Mouse (Mus musculus): ENCODE data around the gene Sh3tc1. TPM values are rescaled to one million over a fixed set of nuclear protein-coding genes. Genes with fewer than 3 reads are reported as not detected.

The Sh3tc1 gene
- polyA plus RNA-seq, 1 experiment from 2014 or later, result 1.3 TPM

DNA sequence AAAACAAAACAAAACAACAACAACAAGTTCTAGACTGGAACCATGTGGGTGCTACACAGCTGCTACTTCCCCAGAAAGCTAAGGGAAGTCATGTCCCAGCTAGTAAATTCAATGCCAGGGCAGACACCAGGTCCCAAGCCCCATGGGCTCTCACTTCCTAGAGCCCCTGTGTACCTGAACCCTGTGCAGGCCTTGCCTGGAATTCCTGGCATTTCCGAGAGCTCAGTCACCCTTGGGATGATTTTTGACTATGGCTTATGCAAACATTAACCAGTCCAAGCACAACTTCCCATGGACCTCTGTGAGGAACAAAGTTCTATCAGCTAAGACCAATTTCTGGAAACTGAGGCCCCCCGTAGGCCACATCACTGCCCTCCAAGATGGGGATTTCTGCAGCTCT, 6.3 kb downstream of the Sh3tc1 start:
- ATAC-seq (ENCODE audit: low read depth), result no peak
- 88% methylated on average over 2 of the region's 2 CpGs for WGBS

DNA sequence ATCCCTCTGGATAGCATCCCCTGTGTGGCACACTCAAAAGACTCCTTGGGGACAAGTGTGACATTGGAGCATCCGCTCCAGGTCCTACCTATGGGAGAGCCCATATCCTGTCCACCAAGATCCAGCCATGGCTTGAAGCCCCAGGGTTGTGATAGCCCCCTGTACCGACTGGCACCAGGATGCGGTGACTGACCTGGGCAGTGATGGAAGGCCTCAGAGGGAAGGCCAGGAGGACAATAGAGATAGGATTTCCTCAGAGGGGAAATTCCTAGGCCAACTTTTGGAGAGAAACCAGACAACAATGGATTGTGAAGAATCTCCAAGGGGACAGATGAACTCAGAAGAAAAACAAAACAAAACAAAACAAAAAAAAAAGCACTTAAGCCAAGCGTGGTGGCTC, 8.8 kb downstream of the Sh3tc1 start:
- no peak overlapping the region for H3K27ac ChIP-seq (ENCODE audit: low read depth, low read length)
- H3K36me3 ChIP-seq (ENCODE audit: control insufficient read depth, insufficient read depth, low read length), result no peaks in the 10 kb centered on the region
- H3K4me1 ChIP-seq (ENCODE audit: control insufficient read depth, insufficient read depth, low read length), result no peaks in the 10 kb centered on the region
- H3K4me2 ChIP-seq (ENCODE audit: low read depth, low read length), result no peak overlapping the region
- 94% methylated on average over 4 of the region's 4 CpGs for WGBS
- ATAC-seq (ENCODE audit: low read depth), result no peak
- no peak overlapping the region for H3K9ac ChIP-seq (replicated peaks; ENCODE audit: low read depth, low read length)
- H3K27me3 ChIP-seq (ENCODE audit: control insufficient read depth, insufficient read depth, low read length), result no peaks in the 10 kb centered on the region
- no peaks in the 10 kb centered on the region for H3K9me3 ChIP-seq (ENCODE audit: control insufficient read depth, low read length)
- no peak overlapping the region for H3K4me3 ChIP-seq (ENCODE audit: low read depth, low read length)

More for the DNA sequence above, 6.3 kb downstream of the Sh3tc1 start:
- H3K27ac ChIP-seq (ENCODE audit: low read depth, low read length), result no peak overlapping the region
- H3K4me1 ChIP-seq (ENCODE audit: control insufficient read depth, insufficient read depth, low read length), result no peaks in the 10 kb centered on the region
- no peaks in the 10 kb centered on the region for H3K36me3 ChIP-seq (ENCODE audit: control insufficient read depth, insufficient read depth, low read length)
- no peak overlapping the region for H3K9ac ChIP-seq (replicated peaks; ENCODE audit: low read depth, low read length)
- no peaks in the 10 kb centered on the region for H3K27me3 ChIP-seq (ENCODE audit: control insufficient read depth, insufficient read depth, low read length)
- no peak overlapping the region for H3K4me3 ChIP-seq (ENCODE audit: low read depth, low read length)
- H3K4me2 ChIP-seq (ENCODE audit: low read depth, low read length), result no peak overlapping the region
- H3K9me3 ChIP-seq (ENCODE audit: control insufficient read depth, low read length), result no peaks in the 10 kb centered on the region

DNA sequence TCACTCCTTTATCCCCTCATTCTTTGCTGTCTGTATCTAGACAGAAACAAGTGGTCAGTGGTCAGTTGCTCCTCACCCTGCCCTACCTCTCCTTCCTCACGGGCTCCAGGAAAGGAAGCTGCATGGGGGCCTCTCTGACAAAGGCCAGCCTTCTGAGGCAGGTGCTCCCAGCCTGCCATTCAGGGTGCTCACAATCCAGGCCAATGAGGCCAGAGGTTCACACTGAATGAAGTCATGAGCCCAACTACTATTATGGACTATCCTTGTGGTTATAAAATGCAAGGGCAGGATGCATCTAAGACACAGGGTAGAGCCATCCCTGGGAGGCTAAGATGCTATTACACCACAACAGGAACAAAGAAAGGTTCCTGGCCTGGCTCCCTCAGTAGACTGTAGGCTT, 9.2 kb downstream of the Sh3tc1 start:
- no peaks in the 10 kb centered on the region for H3K9me3 ChIP-seq (ENCODE audit: control insufficient read depth, low read length)
- 92% methylated on average over 1 of the region's 1 CpGs for WGBS
- no peak overlapping the region for H3K4me2 ChIP-seq (ENCODE audit: low read depth, low read length)
- no peaks in the 10 kb centered on the region for H3K27me3 ChIP-seq (ENCODE audit: control insufficient read depth, insufficient read depth, low read length)
- ATAC-seq (ENCODE audit: low read depth), result no peak
- no peaks in the 10 kb centered on the region for H3K4me1 ChIP-seq (ENCODE audit: control insufficient read depth, insufficient read depth, low read length)
- H3K27ac ChIP-seq (ENCODE audit: low read depth, low read length), result no peak overlapping the region
- H3K9ac ChIP-seq (replicated peaks; ENCODE audit: low read depth, low read length), result no peak overlapping the region
- H3K4me3 ChIP-seq (ENCODE audit: low read depth, low read length), result no peak overlapping the region
- H3K36me3 ChIP-seq (ENCODE audit: control insufficient read depth, insufficient read depth, low read length), result no peaks in the 10 kb centered on the region

- Histone ChIP-seq H3K36me3 (ENCODE audit: control insufficient read depth, insufficient read depth, low read length) (no peaks in the 10 kb centered on the region), H3K27ac (ENCODE audit: low read depth, low read length) (no peak overlapping the region), H3K4me2 (ENCODE audit: low read depth, low read length) (no peak overlapping the region), H3K4me1 (ENCODE audit: control insufficient read depth, insufficient read depth, low read length) (no peaks in the 10 kb centered on the region), H3K27me3 (ENCODE audit: control insufficient read depth, insufficient read depth, low read length) (no peaks in the 10 kb centered on the region), H3K9ac (replicated peaks; ENCODE audit: low read depth, low read length) (no peak overlapping the region), H3K4me3 (ENCODE audit: low read depth, low read length) (no peak overlapping the region), H3K9me3 (ENCODE audit: control insufficient read depth, low read length) (no peaks in the 10 kb centered on the region)
- no peak for ATAC-seq (ENCODE audit: low read depth)
- WGBS, result 73% methylated on average over 3 of the region's 3 CpGs
Observed at GRCm38 (mm10) chr5:35729844-35730243, 9.9 kb downstream of the Sh3tc1 start.

GRCm38 (mm10) chr5:35728957-35729460, 10.8 kb downstream of the Sh3tc1 start:
- Histone ChIP-seq H3K9me3 (ENCODE audit: control insufficient read depth, low read length) (no peaks in the 10 kb centered on the region), H3K4me1 (ENCODE audit: control insufficient read depth, insufficient read depth, low read length) (no peaks in the 10 kb centered on the region), H3K4me3 (ENCODE audit: low read depth, low read length) (no peak overlapping the region), H3K9ac (replicated peaks; ENCODE audit: low read depth, low read length) (no peak overlapping the region), H3K36me3 (ENCODE audit: control insufficient read depth, insufficient read depth, low read length) (no peaks in the 10 kb centered on the region), H3K27ac (ENCODE audit: low read depth, low read length) (0 out of 2 replicates have a peak overlapping the region, but pooled peaks have one; percentile 22), H3K4me2 (ENCODE audit: low read depth, low read length) (no peak overlapping the region), H3K27me3 (ENCODE audit: control insufficient read depth, insufficient read depth, low read length) (no peaks in the 10 kb centered on the region)
- ATAC-seq (ENCODE audit: low read depth), result no peak
- 66% methylated on average over 11 of the region's 11 CpGs for WGBS

DNA sequence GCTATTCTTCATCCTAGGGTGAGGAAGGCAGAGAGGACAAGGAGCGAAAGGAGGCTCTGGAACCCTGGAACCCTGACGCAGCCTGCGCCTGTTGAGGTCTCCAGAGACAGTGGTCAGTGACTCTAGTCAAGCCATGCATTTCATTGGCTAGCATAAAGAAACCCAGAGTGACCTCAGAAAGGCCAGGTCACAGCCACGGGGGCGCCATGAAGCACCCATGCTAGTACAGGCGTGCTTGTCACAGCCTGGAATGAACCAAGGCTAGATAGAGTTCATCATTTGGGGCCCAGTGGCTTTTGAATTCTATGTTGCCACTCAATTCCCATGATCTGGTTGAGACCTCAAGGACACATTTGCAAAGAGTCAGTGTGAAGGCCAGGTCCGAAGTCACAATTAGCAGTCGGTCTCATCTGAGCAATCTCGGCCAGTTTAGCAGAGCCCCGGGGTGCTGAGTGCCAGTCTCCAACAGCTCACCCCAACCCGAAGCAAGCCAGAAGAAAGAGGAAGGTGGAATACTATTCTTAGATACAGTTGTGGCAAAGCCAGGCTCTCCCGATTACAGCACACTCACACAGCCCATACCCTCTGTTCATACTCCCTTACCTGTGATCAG, 11.3 kb downstream of the Sh3tc1 start:
- H3K9me3 ChIP-seq (ENCODE audit: control insufficient read depth, low read length), result no peaks in the 10 kb centered on the region
- H3K4me2 ChIP-seq (ENCODE audit: low read depth, low read length), result 0 out of 2 replicates have a peak overlapping the region, but pooled peaks have one; percentile 12
- WGBS, result 87% methylated on average over 12 of the region's 12 CpGs
- no peak for ATAC-seq (ENCODE audit: low read depth)
- H3K4me1 ChIP-seq (ENCODE audit: control insufficient read depth, insufficient read depth, low read length), result no peaks in the 10 kb centered on the region
- no peak overlapping the region for H3K9ac ChIP-seq (replicated peaks; ENCODE audit: low read depth, low read length)
- H3K27ac ChIP-seq (ENCODE audit: low read depth, low read length), result no peak overlapping the region
- H3K27me3 ChIP-seq (ENCODE audit: control insufficient read depth, insufficient read depth, low read length), result no peaks in the 10 kb centered on the region
- no peak overlapping the region for H3K4me3 ChIP-seq (ENCODE audit: low read depth, low read length)
- H3K36me3 ChIP-seq (ENCODE audit: control insufficient read depth, insufficient read depth, low read length), result no peaks in the 10 kb centered on the region

- Histone ChIP-seq H3K4me1 (ENCODE audit: control insufficient read depth, insufficient read depth, low read length) (no peaks in the 10 kb centered on the region), H3K27ac (ENCODE audit: low read depth, low read length) (no peak overlapping the region), H3K9ac (replicated peaks; ENCODE audit: low read depth, low read length) (no peak overlapping the region), H3K9me3 (ENCODE audit: control insufficient read depth, low read length) (no peaks in the 10 kb centered on the region), H3K36me3 (ENCODE audit: control insufficient read depth, insufficient read depth, low read length) (no peaks in the 10 kb centered on the region), H3K4me3 (ENCODE audit: low read depth, low read length) (no peak overlapping the region), H3K4me2 (ENCODE audit: low read depth, low read length) (no peak overlapping the region), H3K27me3 (ENCODE audit: control insufficient read depth, insufficient read depth, low read length) (no peaks in the 10 kb centered on the region)
- WGBS, result 91% methylated on average over 5 of the region's 5 CpGs
- ATAC-seq (ENCODE audit: low read depth), result no peak
Observed at GRCm38 (mm10) chr5:35727447-35727846, 12.3 kb downstream of the Sh3tc1 start.

DNA sequence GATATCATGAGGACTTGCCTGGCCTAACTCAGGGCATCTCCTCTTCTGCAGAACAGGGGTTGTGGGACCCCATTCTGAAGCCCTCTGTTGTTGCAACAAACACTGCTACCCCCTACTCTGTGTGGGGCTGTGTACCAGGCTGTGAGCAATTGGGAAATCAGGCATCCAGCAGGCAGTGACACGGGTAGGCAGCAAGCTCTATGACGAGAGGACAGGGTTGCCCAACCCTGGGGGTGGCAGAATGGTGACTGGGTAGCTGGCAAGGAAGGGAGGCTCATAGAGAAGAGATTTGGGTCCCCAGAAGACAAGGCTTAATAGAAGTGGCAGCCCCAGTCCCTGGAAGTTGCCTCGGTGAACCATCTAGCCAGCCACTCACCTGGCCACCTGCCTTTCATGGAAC, 13.9 kb downstream of the Sh3tc1 start:
- H3K27me3 ChIP-seq (ENCODE audit: control insufficient read depth, insufficient read depth, low read length), result no peaks in the 10 kb centered on the region
- H3K4me3 ChIP-seq (ENCODE audit: low read depth, low read length), result no peak overlapping the region
- no peaks in the 10 kb centered on the region for H3K9me3 ChIP-seq (ENCODE audit: control insufficient read depth, low read length)
- H3K36me3 ChIP-seq (ENCODE audit: control insufficient read depth, insufficient read depth, low read length), result no peaks in the 10 kb centered on the region
- no peak overlapping the region for H3K9ac ChIP-seq (replicated peaks; ENCODE audit: low read depth, low read length)
- no peaks in the 10 kb centered on the region for H3K4me1 ChIP-seq (ENCODE audit: control insufficient read depth, insufficient read depth, low read length)
- no peak overlapping the region for H3K4me2 ChIP-seq (ENCODE audit: low read depth, low read length)
- 90% methylated on average over 3 of the region's 3 CpGs for WGBS
- no peak for ATAC-seq (ENCODE audit: low read depth)
- H3K27ac ChIP-seq (ENCODE audit: low read depth, low read length), result no peak overlapping the region

DNA sequence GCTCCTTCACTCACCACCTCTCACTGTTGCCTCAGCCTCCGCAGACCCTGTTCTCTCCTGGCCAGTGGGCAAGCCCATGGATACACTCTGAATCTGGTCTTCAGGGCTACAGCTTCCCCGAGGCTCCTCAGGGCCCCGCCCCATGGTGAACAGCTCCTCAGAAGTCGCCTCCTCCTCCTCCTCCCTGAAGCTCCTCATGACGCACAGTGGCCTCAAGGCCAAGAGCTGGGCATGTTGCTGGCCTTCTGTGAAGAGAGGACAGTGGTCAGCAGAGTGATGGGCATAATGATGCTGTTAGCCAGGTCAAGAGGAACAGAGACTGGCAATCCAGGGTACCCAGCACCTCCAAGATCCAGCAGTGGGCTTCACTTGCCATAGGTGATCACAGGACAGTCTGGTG, 15.9 kb downstream of the Sh3tc1 start:
- ATAC-seq (ENCODE audit: low read depth), result no peak
- H3K27me3 ChIP-seq (ENCODE audit: control insufficient read depth, insufficient read depth, low read length), result no peaks in the 10 kb centered on the region
- WGBS, result 79% methylated on average over 5 of the region's 5 CpGs
- no peak overlapping the region for H3K4me3 ChIP-seq (ENCODE audit: low read depth, low read length)
- H3K9ac ChIP-seq (replicated peaks; ENCODE audit: low read depth, low read length), result no peak overlapping the region
- no peaks in the 10 kb centered on the region for H3K36me3 ChIP-seq (ENCODE audit: control insufficient read depth, insufficient read depth, low read length)
- H3K9me3 ChIP-seq (ENCODE audit: control insufficient read depth, low read length), result no peaks in the 10 kb centered on the region
- H3K4me2 ChIP-seq (ENCODE audit: low read depth, low read length), result no peak overlapping the region
- no peak overlapping the region for H3K27ac ChIP-seq (ENCODE audit: low read depth, low read length)
- H3K4me1 ChIP-seq (ENCODE audit: control insufficient read depth, insufficient read depth, low read length), result no peaks in the 10 kb centered on the region
